Mouse (Mus musculus) liver, postnatal 0 days (tissue): Measurements from ENCODE around the gene Pde6g. TPM values are rescaled to one million over a fixed set of nuclear protein-coding genes. Genes with fewer than 3 reads are reported as not detected.

Experiments
- ATAC-seq: fragments of 200-750 bp; cut with Nextera tagmentation; 2 replicates; pipeline ENCODE4 v1.8.0; 2017; ENCODE audit warnings: mild to moderate bottlenecking, moderate library complexity
- DNase-seq: peaks from one replicate; pipeline ENCODE4 v3.0.0-alpha.2; 2016
- H3K27ac ChIP-seq: fragments of 300-500 bp; sonication (generic); 2 replicates; pipeline ENCODE4 v1.5.1; 2014; ENCODE audit warnings: antibody characterized with exemption, moderate library complexity, mild to moderate bottlenecking, low read depth
- H3K27me3 ChIP-seq: fragments of 300-500 bp; sonication (generic); 2 replicates; pipeline ENCODE4 v1.6.1; 2014; ENCODE audit warnings: low read length, control low read depth, mixed read lengths; ENCODE audit not compliant: insufficient read depth
- H3K36me3 ChIP-seq: fragments of 300-500 bp; sonication (generic); replicated peaks from 2 replicates; pipeline ENCODE4 v1.6.1; 2014; ENCODE audit warnings: mild to moderate bottlenecking, control low read depth, low read length, moderate library complexity, mixed read lengths; ENCODE audit not compliant: insufficient read depth
- H3K4me1 ChIP-seq: fragments of 300-500 bp; sonication (generic); 2 replicates; pipeline ENCODE4 v1.6.1; 2014; ENCODE audit warnings: antibody characterized with exemption, mild to moderate bottlenecking, control low read depth; ENCODE audit not compliant: insufficient read depth
- H3K4me2 ChIP-seq: fragments of 300-500 bp; sonication (generic); 2 replicates; pipeline ENCODE4 v1.6.1; 2014; ENCODE audit warnings: low read depth, mild to moderate bottlenecking, low read length, moderate library complexity, mixed read lengths
- H3K4me3 ChIP-seq: fragments of 300-500 bp; sonication (generic); 2 replicates; pipeline ENCODE4 v1.5.1; 2014; ENCODE audit warnings: low read depth, low read length
- H3K9ac ChIP-seq: fragments of 300-500 bp; sonication (generic); replicated peaks from 2 replicates; pipeline ENCODE4 v1.6.1; 2014; ENCODE audit warnings: mild to moderate bottlenecking, moderate library complexity
- H3K9me3 ChIP-seq: fragments of 300-500 bp; sonication (generic); 2 replicates; pipeline ENCODE4 v1.6.1; 2016; ENCODE audit warnings: mild to moderate bottlenecking, control low read depth, low read length, mixed read lengths
- CTCF ChIP-seq: sonication (generic); IDR thresholded peaks from 2 replicates; pipeline ENCODE4 v1.5.1; 2016; ENCODE audit warnings: antibody characterized with exemption, low read depth
- EP300 ChIP-seq: IDR thresholded peaks from 2 replicates; pipeline ENCODE4 v1.6.1; 2016; ENCODE audit warnings: antibody characterized with exemption, low read depth, mild to moderate bottlenecking
- WGBS: fragments of 180-500 bp; shearing (Covaris S2); extraction: QIAGEN DNeasy Blood & Tissue Kit; methylation state at CpG from one replicate; pipeline ENCODE4 v1.1.7; 2014; ENCODE audit not compliant: insufficient replicate concordance; 5-methylcytosine and 5-hydroxymethylcytosine counted together
- polyA plus RNA-seq: library from polyadenylated mRNA; unstranded; fragments of >200 nt; fragmentation: Nextera tagmentation; extraction: Ambion mirVana; gene quantifications from 2 replicates; pipeline ENCODE4 v1.2.1, GENCODE M21; 2015

Pde6g gene
- polyA plus RNA-seq, 1 experiment from 2014 or later = 0.20 TPM

- DNase-seq (peak; percentile 92), ATAC-seq (peak; percentile 79)
- Histone ChIP-seq H3K9ac (peak within 1 kb of the TSS; percentile 83), H3K4me1 (peaks cover 33% of the 10 kb centered on the region), H3K4me2 (peak within 1 kb of the TSS; percentile 91), H3K27ac (peak within 1 kb of the TSS; percentile 88), H3K36me3 (peaks cover 30% of the 10 kb centered on the region), H3K27me3 (no peaks in the 10 kb centered on the region), H3K4me3 (peak within 1 kb of the TSS; percentile 71), H3K9me3 (no peaks in the 10 kb centered on the region)
- TF ChIP-seq CTCF = no peak
- no peak for TF ChIP-seq EP300
- WGBS = under 1% methylated on average over 34 of the region's 35 CpGs
These were observed 38.2 kb upstream of the Pde6g start, which contains the start of gene Slc25a10 for GRCm38 (mm10) chr11:120491317-120492023. Gene Slc25a10 (plus strand): TSS chr11:120491840.

- TF ChIP-seq CTCF (peak; percentile 16; the same call in 1 of the 2 replicates), EP300 (no peak)
- Histone ChIP-seq H3K27ac (peak overlapping the region; percentile 88), H3K9ac (no peak overlapping the region), H3K4me2 (peak overlapping the region; percentile 91; the same call in 1 of the 2 replicates), H3K27me3 (no peaks in the 10 kb centered on the region), H3K4me3 (no peak overlapping the region), H3K36me3 (peaks cover 26% of the 10 kb centered on the region), H3K9me3 (no peaks in the 10 kb centered on the region), H3K4me1 (peaks cover 37% of the 10 kb centered on the region)
- WGBS = 39% methylated on average over 4 of the region's 4 CpGs
- no peak for DNase-seq
- ATAC-seq = no peak
These were observed 37.2 kb upstream of the Pde6g start for GRCm38 (mm10) chr11:120490291-120491046.

- Histone ChIP-seq H3K4me2 (no peak overlapping the region), H3K36me3 (peaks cover 13% of the 10 kb centered on the region), H3K9me3 (no peaks in the 10 kb centered on the region), H3K9ac (no peak overlapping the region), H3K4me3 (no peak overlapping the region), H3K27ac (peak overlapping the region; percentile 88), H3K27me3 (no peaks in the 10 kb centered on the region), H3K4me1 (peaks cover 41% of the 10 kb centered on the region)
- WGBS = 48% methylated on average over 4 of the region's 4 CpGs
- TF ChIP-seq EP300 = no peak
- peak; percentile 98 for TF ChIP-seq CTCF
- DNase-seq (peak; percentile 78), ATAC-seq (peak; percentile 76)
These were observed 35.9 kb upstream of the Pde6g start for GRCm38 (mm10) chr11:120489054-120489761.

- 69% methylated on average over 4 of the region's 4 CpGs for WGBS
- no peaks in the 10 kb centered on the region for H3K9me3 ChIP-seq
- H3K27ac ChIP-seq = no peak overlapping the region
- no peak for TF ChIP-seq CTCF
- no peak for TF ChIP-seq EP300
- H3K4me2 ChIP-seq = no peak overlapping the region
- ATAC-seq (no peak), DNase-seq (no peak)
- H3K4me1 ChIP-seq = peaks cover 38% of the 10 kb centered on the region
- peaks cover 15% of the 10 kb centered on the region for H3K36me3 ChIP-seq
- no peak overlapping the region for H3K4me3 ChIP-seq
- H3K27me3 ChIP-seq = no peaks in the 10 kb centered on the region
- no peak overlapping the region for H3K9ac ChIP-seq
These were observed 35.2 kb upstream of the Pde6g start for GRCm38 (mm10) chr11:120488516-120488915.

DNA sequence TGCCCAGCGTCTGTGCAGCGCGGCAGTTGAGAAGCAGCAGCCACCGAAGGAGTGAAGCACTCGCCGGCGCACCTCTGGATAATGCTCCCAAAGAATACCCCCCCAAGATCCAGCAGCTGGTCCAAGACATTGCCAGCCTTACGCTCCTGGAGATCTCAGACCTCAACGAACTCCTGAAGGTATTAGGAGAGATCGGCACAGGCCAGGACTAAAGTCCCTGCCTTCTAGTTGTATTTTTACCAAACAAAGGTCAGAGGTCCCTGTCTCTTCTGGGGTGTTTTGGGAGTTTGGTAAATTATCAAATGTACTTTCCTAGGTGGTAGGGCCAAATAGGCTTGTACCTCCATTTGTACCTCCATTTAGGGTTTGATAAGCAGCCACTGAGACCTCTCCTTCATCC lies 32.0 kb upstream of the Pde6g start:
- peak overlapping the region; percentile 89 for H3K27ac ChIP-seq
- peak overlapping the region; percentile 94 for H3K4me3 ChIP-seq
- peaks cover 14% of the 10 kb centered on the region for H3K4me1 ChIP-seq
- peak overlapping the region; percentile 83 for H3K9ac ChIP-seq
- TF ChIP-seq EP300 (no peak), CTCF (no peak)
- H3K27me3 ChIP-seq = no peaks in the 10 kb centered on the region
- ATAC-seq (no peak), DNase-seq (no peak)
- H3K36me3 ChIP-seq = peaks cover 41% of the 10 kb centered on the region
- peak overlapping the region; percentile 94 for H3K4me2 ChIP-seq
- H3K9me3 ChIP-seq = no peaks in the 10 kb centered on the region
- 5% methylated on average over 10 of the region's 10 CpGs for WGBS
